Mouse (Mus musculus): ENCODE measurements around the gene Acp6.

Gene Acp6

GRCm38 (mm10) chr3:97199261-97199660 lies 40.7 kb downstream of the Acp6 start:
- DNase-seq, result no peak

- peak; percentile 82 for DNase-seq
Measured at GRCm38 (mm10) chr3:97201943-97202342, 43.4 kb downstream of the Acp6 start.

GRCm38 (mm10) chr3:97203880-97204279 lies 45.3 kb downstream of the Acp6 start:
- DNase-seq, result no peak

- no peak for DNase-seq
Measured at GRCm38 (mm10) chr3:97206521-97206920, 47.9 kb downstream of the Acp6 start.

GRCm38 (mm10) chr3:97209351-97209750 lies 50.8 kb downstream of the Acp6 start:
- no peak for DNase-seq

GRCm38 (mm10) chr3:97211177-97211576 lies 52.6 kb downstream of the Acp6 start:
- DNase-seq, result no peak

DNA sequence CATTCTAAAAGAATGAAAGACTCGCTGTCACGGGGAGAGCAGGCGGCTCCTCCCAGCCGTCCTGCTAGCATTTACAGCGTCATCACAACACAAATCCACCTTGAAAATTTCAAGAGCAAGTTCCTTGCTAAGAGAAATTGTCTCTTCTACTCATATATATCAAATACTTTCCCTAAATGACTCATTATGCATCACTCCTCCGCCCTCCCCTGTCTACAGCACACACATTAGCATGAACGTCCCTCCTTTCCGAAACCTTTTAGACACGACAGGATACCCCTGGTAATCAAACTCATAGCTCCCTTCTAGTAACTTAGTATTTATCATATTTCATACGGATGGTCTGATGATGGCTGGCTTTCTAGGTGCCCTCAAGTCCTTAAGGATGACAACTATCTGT lies 55.3 kb downstream of the Acp6 start:
- DNase-seq, result no peak

DNA sequence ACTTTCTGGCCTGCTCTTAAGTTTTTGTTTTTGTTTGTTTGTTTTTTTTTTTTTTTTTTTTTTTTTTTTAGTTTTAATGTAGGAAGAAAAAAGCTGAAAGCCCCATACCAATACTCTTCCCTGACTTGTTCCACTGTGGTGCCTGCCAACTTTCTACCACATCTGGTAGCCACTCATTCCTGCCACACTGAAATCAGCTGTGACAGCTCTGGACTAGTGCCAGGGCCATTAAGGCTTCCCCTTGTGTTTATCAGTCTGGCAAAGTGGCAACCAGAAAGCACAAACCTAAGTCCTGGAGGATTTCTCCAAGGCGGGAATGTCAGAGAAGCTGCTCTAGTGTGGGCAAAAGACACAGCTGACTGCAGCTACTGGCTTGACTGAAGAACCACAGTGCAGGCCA lies 55.9 kb downstream of the Acp6 start:
- DNase-seq, result no peak

DNA sequence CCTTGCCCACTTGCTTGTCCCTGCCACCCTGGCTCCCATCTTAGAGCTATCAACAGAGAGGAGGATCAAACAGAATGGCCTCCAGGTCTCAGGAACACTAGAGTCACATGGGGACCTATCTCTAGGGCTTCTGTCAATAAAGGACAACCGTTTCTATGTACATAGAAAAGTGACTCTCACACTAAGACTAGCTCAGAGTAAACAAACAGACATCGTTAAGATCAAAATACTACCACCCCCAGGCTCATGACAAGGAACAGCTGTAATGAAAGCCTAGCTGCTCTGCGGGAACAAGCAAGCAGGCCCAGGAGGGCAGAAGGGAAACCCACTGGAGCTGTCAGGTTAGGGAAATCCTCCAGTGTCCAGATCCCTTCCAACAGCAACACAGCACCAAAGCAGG lies 56.9 kb downstream of the Acp6 start:
- DNase-seq, result no peak

GRCm38 (mm10) chr3:97223261-97223660 lies 64.7 kb downstream of the Acp6 start:
- DNase-seq, result no peak

DNA sequence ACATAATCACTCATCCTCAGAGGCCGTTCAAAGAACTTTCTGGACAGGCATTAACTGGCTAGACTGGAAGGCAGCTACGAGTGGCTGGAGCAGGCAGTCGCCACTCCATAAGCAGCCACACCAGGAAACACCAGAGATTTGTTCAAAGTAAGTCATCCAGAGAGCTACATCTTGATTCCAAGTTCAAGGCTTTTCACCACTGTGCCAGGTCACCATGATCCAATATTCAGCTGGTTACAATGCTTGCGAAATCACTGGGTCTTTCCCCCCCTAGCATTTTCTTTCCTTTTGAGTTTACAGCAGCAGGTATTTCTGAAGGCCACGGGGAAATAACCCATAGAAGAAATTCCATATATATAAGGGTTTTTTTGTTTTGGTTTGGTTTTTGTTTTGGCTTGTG lies 66.7 kb downstream of the Acp6 start:
- DNase-seq, result no peak

GRCm38 (mm10) chr3:97226719-97227118 lies 68.1 kb downstream of the Acp6 start:
- DNase-seq, result no peak
